Mouse (Mus musculus) cerebral cortex, adult 2 months (tissue): Measurements from ENCODE around the gene Upk2.

Experiments used
- WGBS: fragments of 180-500 bp; shearing (Covaris S2); methylation state at CpG from one replicate; pipeline ENCODE4 v1.1.7; 2018; 5-methylcytosine and 5-hydroxymethylcytosine counted together

Gene Upk2

DNA sequence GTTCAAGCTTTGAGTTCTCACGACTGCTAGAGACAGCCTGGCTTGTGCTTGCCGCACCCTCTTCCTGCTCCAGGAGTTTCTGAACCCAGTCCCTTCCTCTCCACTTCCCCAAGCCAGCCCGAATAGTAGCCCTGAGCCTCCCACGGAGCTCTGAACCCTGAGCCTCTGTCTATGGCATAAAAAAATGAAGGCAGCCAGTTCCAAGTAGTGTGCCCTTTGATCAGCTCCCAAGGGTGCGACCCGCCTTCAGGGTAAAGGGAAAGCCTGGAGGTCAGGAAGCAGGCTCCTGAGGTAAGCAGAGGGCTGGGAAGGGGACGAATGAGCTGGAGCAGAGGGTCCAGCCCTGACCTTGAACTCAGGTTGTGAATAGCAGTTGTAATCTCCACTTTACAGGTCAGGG, 13.4 kb upstream of the Upk2 start:
- WGBS: 62% methylated on average over 7 of the region's 7 CpGs

DNA sequence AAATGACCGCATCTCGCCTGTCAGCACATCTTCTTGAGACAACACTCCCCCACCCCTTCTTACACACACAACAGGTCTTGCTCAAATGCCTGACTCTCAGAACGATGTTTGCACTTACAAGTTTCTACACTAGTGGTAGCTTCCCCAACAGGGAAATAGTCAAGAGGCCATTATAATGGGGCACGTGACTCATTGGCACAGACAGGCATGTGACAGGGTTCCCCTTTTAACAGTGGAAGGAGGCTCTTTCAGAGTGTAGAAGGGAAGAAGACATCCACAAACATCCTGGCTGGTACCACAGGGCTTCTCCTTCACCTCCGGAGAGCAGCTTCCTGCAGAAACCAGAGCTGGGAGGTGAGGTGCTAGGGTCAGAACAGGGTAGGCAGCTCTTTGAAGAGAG, 7.2 kb upstream of the Upk2 start:
- 85% methylated on average over 5 of the region's 5 CpGs for WGBS

DNA sequence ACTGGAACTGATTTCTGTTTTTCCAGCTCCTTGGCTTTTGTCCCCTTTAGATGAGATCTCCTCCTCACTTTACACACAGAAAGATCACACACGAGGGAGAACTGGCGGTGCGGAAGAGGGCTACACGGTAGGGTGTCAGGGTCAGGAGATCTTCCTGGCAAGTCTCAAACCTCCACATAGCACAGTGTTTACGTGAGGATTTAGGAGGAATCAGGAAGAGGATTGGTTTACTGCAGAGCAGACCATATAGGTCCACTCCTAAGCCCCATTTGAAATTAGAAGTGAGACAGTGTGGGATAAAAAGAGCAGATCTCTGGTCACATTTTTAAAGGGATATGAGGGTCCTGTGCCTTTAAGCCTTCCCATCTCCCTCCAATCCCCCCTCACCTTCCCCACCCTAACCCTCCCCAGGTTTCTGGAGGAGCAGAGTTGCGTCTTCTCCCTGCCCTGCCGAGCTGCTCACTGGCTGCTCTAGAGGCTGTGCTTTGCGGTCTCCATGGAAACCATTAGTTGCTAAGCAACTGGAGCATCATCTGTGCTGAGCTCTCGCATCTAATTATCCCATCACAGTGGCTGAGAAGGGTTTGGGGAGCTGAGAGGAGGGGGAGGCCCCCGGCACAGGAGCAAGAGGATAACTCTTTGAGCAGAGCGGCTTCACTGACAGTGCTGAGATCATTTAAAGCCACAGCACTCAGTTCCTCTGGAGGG, 2.4 kb upstream of the Upk2 start:
- WGBS: 4% methylated on average over 11 of the region's 11 CpGs

DNA sequence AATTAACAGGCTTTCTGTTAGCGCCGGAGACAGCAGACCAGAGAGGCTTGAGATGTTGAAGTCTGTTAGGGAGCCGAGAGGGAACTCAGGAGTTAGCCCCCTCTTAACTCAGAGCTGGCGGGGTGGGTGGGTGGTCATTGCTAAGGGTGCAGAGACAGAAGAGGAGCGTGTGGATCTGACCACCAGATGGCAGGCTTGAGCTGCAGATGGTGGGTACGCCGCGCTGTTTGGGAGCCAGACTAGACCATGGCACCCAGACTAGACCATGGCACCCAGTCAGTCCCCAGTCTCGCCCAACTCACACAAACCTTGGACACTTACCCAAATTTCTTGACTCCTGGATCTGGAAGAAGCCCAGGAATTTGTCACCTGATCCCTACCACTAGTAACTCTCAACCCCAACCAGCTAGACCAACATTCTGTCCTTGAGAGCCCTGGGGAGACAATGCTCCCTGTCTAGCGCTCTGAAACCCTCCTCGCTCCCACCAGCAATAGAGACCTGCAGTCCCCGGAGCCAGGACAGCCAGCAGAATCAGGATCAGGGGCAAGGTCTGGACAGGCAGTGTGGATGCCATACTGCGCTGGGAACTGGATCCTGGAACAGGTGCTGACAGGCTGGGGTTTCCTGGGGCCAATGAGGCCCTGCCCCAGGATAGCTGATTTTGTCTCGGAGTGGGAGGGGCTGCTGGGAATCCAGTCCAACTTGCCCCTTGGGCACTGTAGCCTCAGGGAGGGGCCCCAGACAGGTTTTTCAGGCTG, 465 bp downstream of the Upk2 start:
- WGBS: 15% methylated on average over 14 of the region's 14 CpGs

- WGBS: 93% methylated on average over 7 of the region's 7 CpGs
These were observed 10.3 kb downstream of the Upk2 start for GRCm38 (mm10) chr9:44444402-44445025.

DNA sequence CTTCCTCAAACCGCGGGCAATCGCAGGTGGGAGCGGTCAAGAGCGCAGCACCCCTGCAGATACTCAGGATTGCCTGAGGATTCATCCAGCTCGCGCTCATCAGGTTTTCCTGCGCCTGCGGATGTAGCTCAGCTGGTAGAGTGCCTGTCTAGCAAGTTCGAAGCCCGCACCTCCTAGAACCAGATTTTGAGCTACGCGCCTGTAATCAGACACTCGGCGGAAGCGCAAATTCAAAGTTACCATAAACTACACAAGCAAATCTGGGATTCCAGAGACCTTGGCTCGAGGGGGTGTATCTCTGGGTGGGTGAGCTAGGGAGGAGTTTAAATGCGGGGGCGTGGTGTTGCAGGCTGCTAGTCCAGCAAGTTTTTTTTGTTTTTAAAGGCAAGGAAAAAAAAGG, 13.8 kb downstream of the Upk2 start, which contains the start of gene Foxr1:
TSS of gene Foxr1 (minus strand) at position 176 of the 400 bp plus-strand sequence.
- WGBS: 85% methylated on average over 19 of the region's 19 CpGs

DNA sequence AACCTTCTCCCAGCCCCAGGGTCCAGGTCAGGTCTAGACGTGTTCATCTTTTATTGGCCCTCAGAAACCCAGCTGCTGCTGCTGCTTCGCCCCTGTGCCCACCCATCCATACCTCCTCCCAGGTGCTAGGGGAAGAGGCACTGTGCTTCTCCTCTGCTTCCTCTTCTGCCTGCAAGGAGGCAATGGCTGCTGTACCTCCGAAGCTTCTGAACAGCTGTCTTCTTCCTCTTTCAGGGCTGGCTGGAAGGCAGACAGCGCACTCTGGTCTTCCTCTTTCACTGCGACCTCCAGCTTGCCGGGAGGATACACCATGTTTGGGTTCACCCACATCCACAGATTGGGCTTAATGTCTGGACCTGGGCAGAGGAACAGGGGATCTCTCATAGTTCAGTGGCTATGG, 19.0 kb downstream of the Upk2 start:
- WGBS: 85% methylated on average over 6 of the region's 6 CpGs

- WGBS: 61% methylated on average over 5 of the region's 5 CpGs
These were observed 22.1 kb downstream of the Upk2 start for GRCm38 (mm10) chr9:44432577-44433185.

GRCm38 (mm10) chr9:44423576-44423975, 31.2 kb downstream of the Upk2 start:
- WGBS: 87% methylated on average over 4 of the region's 4 CpGs

GRCm38 (mm10) chr9:44420280-44420898, 34.4 kb downstream of the Upk2 start:
- WGBS: 79% methylated on average over 5 of the region's 5 CpGs

- 94% methylated on average over 9 of the region's 9 CpGs for WGBS
These were observed 35.0 kb downstream of the Upk2 start for GRCm38 (mm10) chr9:44419730-44420129.

DNA sequence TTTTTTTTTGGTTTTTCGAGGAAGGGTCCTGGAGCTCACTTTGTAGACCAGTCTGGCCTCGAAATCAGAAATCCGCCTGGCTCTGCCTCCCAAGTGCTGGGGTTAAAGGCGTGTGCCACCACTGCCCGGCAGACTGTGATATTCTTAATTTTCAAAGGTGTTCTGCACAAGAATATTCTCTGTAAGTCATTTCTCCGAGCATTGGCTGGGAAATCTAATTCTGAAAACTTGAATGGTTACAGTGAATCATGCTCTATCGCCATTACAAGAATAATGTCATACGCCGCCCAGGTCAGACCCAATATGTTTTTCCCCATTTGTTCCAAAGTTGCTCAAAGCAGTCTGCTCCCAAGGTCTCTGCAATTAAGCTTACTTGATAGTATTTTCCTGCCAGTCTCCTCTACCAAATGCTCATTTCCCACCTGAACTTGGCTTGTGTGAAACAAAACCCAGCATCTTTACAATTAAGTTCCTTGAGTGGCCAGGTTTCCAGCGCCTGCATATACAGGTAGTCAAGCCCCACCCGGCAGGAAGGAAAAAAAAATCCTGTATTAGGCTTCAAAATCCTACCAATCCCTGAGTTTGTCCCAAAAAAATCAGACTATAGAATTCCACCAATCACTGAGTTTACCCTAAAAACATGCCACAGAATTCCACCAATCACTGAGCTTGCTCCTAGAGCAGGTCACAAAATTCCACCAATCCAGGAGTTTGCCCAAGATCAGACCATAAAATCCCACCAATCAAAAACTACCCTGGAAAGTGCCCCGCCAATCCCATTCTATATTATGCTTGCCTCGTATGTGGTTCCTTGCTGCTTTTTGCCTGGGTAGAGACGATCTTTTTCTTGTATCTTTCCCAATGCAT, 36.0 kb downstream of the Upk2 start, which contains the start of gene Ccdc84:
TSS of gene Ccdc84 (minus strand) at position 51 of the 867 bp plus-strand sequence.
- 60% methylated on average over 14 of the region's 14 CpGs for WGBS

GRCm38 (mm10) chr9:44417892-44418363, 36.8 kb downstream of the Upk2 start:
- WGBS: under 1% methylated on average over 38 of the region's 38 CpGs

DNA sequence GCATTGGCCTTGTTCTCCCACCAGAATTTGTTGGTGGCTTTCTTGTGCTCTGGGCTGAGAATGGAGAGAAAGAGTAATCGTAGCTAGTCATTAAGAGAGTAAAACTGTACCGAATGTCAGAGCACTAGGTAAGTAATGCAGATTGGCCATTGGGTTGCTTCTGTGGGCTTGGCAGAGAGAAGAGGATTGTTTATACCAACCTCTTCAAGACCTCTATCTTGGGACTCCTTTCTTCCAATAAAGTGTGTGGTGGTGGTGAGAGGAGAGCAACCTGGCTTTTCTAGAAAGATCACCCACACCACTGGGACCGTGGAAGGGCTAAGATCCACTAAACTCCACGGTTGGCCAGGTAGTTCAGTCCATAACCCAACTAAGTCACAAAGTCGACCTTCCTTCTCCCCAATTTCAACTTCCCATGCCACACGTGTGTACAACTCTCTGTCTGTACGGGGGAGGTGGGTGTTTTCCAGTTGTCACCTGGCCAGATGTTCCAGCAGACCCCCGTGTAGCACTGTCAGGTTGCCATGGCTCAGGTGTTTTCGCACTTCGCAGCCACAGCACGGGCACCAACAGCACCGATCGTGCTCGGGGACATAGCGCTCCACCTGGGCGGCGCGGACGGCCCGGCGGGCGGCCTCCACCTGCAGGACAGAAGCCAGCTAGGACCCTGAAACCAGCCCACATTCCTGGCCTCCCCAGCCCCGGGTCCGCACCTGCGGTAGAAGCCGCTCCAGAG, 37.5 kb downstream of the Upk2 start:
- WGBS: 5% methylated on average over 26 of the region's 26 CpGs

DNA sequence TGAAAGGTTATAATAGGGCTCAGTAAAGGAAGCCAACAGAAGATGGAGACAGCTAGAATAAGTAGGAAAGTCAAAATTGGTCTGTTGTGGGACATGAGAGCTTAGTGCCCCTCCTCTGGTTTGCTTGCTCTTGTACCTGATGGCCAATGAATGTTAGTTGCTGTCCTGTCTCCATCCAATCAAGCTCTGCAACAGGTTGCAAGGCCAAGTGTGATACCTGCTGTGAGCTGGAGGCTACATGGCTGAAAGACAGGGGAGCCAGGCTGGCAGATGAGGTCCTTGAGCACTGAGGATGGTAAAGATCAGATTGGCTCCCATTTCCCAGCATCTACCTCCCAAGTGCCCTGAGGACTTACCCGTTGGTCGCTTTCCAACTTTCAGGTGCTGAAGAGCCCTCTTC, 42.0 kb downstream of the Upk2 start:
- WGBS: 85% methylated on average over 2 of the region's 2 CpGs

- 85% methylated on average over 4 of the region's 4 CpGs for WGBS
These were observed 42.5 kb downstream of the Upk2 start for GRCm38 (mm10) chr9:44412306-44412705.

DNA sequence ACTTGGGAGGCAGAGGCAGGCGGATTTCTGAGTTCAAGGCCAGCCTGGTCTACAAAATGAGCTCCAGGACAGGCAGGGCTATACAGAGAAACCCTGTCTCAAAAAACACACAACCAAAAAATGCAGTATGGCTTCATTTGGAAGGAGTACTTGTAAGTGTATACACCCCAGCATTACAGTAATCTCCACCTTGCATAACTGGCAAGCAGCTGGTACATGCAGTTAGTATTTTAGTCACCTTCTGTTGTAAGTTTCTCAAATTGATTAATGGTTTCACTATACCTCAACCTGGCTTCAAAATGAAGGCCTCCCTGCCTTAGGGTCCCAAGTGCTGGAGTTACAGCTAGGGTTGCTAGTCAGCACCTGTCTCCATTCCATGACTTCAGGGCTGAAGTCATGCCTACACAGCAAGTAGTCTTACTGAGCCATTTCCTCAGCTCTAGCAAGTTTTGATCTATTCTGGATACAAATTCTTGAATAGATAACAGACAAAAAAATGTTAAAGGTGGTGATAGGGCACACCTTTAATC, 43.1 kb downstream of the Upk2 start:
- 84% methylated on average over 1 of the region's 1 CpGs for WGBS

GRCm38 (mm10) chr9:44410647-44411336, 44.0 kb downstream of the Upk2 start:
- WGBS: 70% methylated on average over 2 of the region's 2 CpGs

- 80% methylated on average over 9 of the region's 9 CpGs for WGBS
These were observed 46.1 kb downstream of the Upk2 start for GRCm38 (mm10) chr9:44408693-44409092.
